Mouse (Mus musculus): ENCODE measurements at regions not wholly inside any gene's neighbourhood (a gene's known extent, or its start where the extent isn't known, plus 50 kb on each side); places are given as distances from the start of the nearest gene placed in this dataset.

DNA sequence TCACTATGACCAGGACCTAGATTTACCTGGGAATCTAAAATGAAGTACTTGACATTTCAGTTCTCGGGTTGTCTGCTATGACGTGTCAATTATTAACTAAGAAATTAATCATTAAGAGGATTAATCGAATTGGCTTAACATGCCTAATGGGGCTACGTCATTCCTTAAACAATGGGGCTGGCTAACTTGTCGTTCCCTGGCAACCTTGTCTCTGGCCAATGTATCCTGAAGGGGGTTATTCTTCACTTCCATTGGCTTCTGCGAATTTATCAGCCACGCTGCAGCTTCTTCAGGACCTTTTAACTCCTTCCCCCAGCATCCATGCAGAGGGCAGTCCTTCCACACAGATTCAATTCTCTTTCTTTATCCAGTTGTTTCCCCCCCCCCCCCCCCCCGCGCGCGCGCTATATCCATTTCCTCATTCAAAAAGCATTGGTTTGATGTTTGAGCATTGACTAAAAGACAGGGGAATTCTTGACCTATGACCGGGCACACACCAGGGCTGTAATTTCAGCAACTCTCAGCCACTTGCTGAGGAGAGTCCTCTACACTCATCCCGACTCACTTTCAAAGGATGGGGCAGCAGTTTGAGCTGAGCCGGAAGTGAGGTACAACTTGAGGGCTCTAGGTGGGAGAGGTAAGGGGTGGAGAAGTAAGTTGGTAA lies 124.3 kb downstream of the Gm10131 start:
- H3K27me3 ChIP-seq (ENCODE audit: insufficient read depth, low read length) = no peaks in the 10 kb centered on the region
- no peaks in the 10 kb centered on the region for H3K4me1 ChIP-seq (ENCODE audit: insufficient read depth)
- no peak for TF ChIP-seq CTCF (IDR thresholded peaks at IDR 0.05; ENCODE audit: low read depth)
- H3K9ac ChIP-seq = no peak overlapping the region
- DNase-seq = no peak
- H3K9me3 ChIP-seq (ENCODE audit: low read length) = no peaks in the 10 kb centered on the region
- no peaks in the 10 kb centered on the region for H3K36me3 ChIP-seq (ENCODE audit: insufficient read depth)
- no peak overlapping the region for H3K4me2 ChIP-seq (ENCODE audit: low read depth)
- WGBS = 75% methylated on average over 15 of the region's 15 CpGs
- no peak overlapping the region for H3K27ac ChIP-seq (ENCODE audit: low read depth, low read length)
- no peak overlapping the region for H3K4me3 ChIP-seq (ENCODE audit: low read depth, low read length)
- ATAC-seq = no peak

GRCm38 (mm10) chr8:33986657-33987056 lies 124.9 kb downstream of the Gm10131 start:
- no peak overlapping the region for H3K9ac ChIP-seq
- no peaks in the 10 kb centered on the region for H3K9me3 ChIP-seq (ENCODE audit: low read length)
- no peak overlapping the region for H3K4me2 ChIP-seq (ENCODE audit: low read depth)
- WGBS = 93% methylated on average over 6 of the region's 6 CpGs
- no peak overlapping the region for H3K4me3 ChIP-seq (ENCODE audit: low read depth, low read length)
- H3K4me1 ChIP-seq (ENCODE audit: insufficient read depth) = no peaks in the 10 kb centered on the region
- ATAC-seq = no peak
- H3K27me3 ChIP-seq (ENCODE audit: insufficient read depth, low read length) = no peaks in the 10 kb centered on the region
- no peak for DNase-seq
- no peaks in the 10 kb centered on the region for H3K36me3 ChIP-seq (ENCODE audit: insufficient read depth)
- TF ChIP-seq CTCF (IDR thresholded peaks at IDR 0.05; ENCODE audit: low read depth) = no peak
- no peak overlapping the region for H3K27ac ChIP-seq (ENCODE audit: low read depth, low read length)

- DNase-seq (no peak), ATAC-seq (no peak)
- H3K27ac ChIP-seq (ENCODE audit: low read depth, low read length) = no peak overlapping the region
- H3K27me3 ChIP-seq (ENCODE audit: insufficient read depth, low read length) = no peaks in the 10 kb centered on the region
- H3K36me3 ChIP-seq (ENCODE audit: insufficient read depth) = no peaks in the 10 kb centered on the region
- WGBS = 68% methylated on average over 11 of the region's 11 CpGs
- no peak for TF ChIP-seq CTCF (IDR thresholded peaks at IDR 0.05; ENCODE audit: low read depth)
- H3K9me3 ChIP-seq (ENCODE audit: low read length) = no peaks in the 10 kb centered on the region
- no peak overlapping the region for H3K9ac ChIP-seq
- H3K4me2 ChIP-seq (ENCODE audit: low read depth) = no peak overlapping the region
- no peaks in the 10 kb centered on the region for H3K4me1 ChIP-seq (ENCODE audit: insufficient read depth)
- H3K4me3 ChIP-seq (ENCODE audit: low read depth, low read length) = no peak overlapping the region
Measured at GRCm38 (mm10) chr8:33985430-33985977, 126.0 kb downstream of the Gm10131 start.

GRCm38 (mm10) chr8:33981629-33982028 lies 129.9 kb downstream of the Gm10131 start:
- Histone ChIP-seq H3K4me3 (ENCODE audit: low read depth, low read length) (no peak overlapping the region), H3K4me2 (ENCODE audit: low read depth) (no peak overlapping the region), H3K36me3 (ENCODE audit: insufficient read depth) (no peaks in the 10 kb centered on the region), H3K9ac (no peak overlapping the region), H3K9me3 (ENCODE audit: low read length) (no peaks in the 10 kb centered on the region), H3K27me3 (ENCODE audit: insufficient read depth, low read length) (no peaks in the 10 kb centered on the region; the same call in 1 of the 2 replicates), H3K27ac (ENCODE audit: low read depth, low read length) (no peak overlapping the region), H3K4me1 (ENCODE audit: insufficient read depth) (no peaks in the 10 kb centered on the region)
- DNase-seq (no peak), ATAC-seq (no peak)
- 81% methylated on average over 4 of the region's 4 CpGs for WGBS
- no peak; the same call in 1 of the 2 replicates for TF ChIP-seq CTCF (IDR thresholded peaks at IDR 0.05; ENCODE audit: low read depth)

DNA sequence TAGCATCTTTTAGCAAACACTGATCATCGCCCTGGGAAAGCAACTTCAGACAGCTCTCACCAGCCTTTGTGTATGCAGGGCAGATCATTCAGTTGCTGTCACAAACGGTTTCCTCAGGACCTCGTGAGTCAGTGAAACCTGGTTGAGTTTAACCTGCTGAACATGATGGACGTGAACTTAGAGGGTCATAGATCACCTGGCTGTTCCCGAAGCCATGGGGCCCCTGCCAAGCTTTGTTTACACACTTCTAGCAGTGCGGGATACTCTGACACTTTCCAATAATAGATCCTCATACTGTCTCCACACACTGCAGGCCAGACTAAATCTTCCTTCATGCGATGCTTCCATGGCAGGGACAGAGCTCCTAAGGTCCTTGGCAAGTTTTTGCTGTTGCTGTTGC lies 130.5 kb downstream of the Gm10131 start:
- Histone ChIP-seq H3K36me3 (ENCODE audit: insufficient read depth) (no peaks in the 10 kb centered on the region), H3K4me2 (ENCODE audit: low read depth) (no peak overlapping the region), H3K27me3 (ENCODE audit: insufficient read depth, low read length) (no peaks in the 10 kb centered on the region; the same call in 1 of the 2 replicates), H3K4me1 (ENCODE audit: insufficient read depth) (no peaks in the 10 kb centered on the region), H3K9ac (no peak overlapping the region), H3K27ac (ENCODE audit: low read depth, low read length) (no peak overlapping the region), H3K9me3 (ENCODE audit: low read length) (no peaks in the 10 kb centered on the region), H3K4me3 (ENCODE audit: low read depth, low read length) (no peak overlapping the region)
- 83% methylated on average over 7 of the region's 7 CpGs for WGBS
- ATAC-seq = no peak
- TF ChIP-seq CTCF (IDR thresholded peaks at IDR 0.05; ENCODE audit: low read depth) = no peak
- DNase-seq = no peak
